Mouse (Mus musculus) testis, adult 2 months (tissue): ENCODE data around the gene Rbfox2.

Experiments used
- CTCF ChIP-seq: fragments of 200-500 bp; IDR thresholded peaks from 2 replicates; pipeline ENCODE4 v1.5.1; 2012; ENCODE audit warnings: low read depth, mild to moderate bottlenecking, inconsistent platforms, low read length, moderate library complexity; ENCODE audit not compliant: control insufficient read depth, insufficient read depth, insufficient replicate concordance
- POLR2A ChIP-seq: fragments of 200-500 bp; IDR thresholded peaks from 2 replicates; pipeline ENCODE4 v1.6.1; 2012; ENCODE audit warnings: low read depth, mild to moderate bottlenecking, inconsistent platforms, low read length, moderate library complexity; ENCODE audit not compliant: control insufficient read depth

- no peak for TF ChIP-seq CTCF
- TF ChIP-seq POLR2A = no peak
These were observed 165.1 kb downstream of the Rbfox2 start for GRCm38 (mm10) chr15:77141711-77142110.
